Mouse (Mus musculus) lung, postnatal 0 days (tissue): ENCODE measurements at regions not wholly inside any gene's neighbourhood (a gene's known extent, or its start where the extent isn't known, plus 50 kb on each side); places are given as distances from the start of the nearest gene placed in this dataset.

Source experiments
- CTCF ChIP-seq: IDR thresholded peaks from 2 replicates; pipeline ENCODE4 v1.5.1; 2016; ENCODE audit warnings: antibody characterized with exemption, mild to moderate bottlenecking
- EP300 ChIP-seq: IDR thresholded peaks from 2 replicates; pipeline ENCODE4 v1.6.1; 2016; ENCODE audit warnings: antibody characterized with exemption, mild to moderate bottlenecking, control low read depth

GRCm38 (mm10) chr19:25924385-25924769 lies 252.2 kb downstream of the Dmrt2 start:
- TF ChIP-seq CTCF (no peak), EP300 (no peak)
